8 mouse cellular contexts compared by ENCODE assay signal in genomic region chr19:8820424-8820956, GRCm38 (mm10). TPM values are rescaled to one million over a fixed set of nuclear protein-coding genes. Genes with fewer than 3 reads are reported as not detected.
A peak's percentile ranks its signal among the peaks of the same experiment; 100 is the strongest.
DNase-seq lines count a peak whose midpoint lies in the region; ATAC-seq and TF ChIP-seq lines count a peak whose summit lies in the region.

No protein-coding gene starts in this region.

- H3K4me1 ChIP-seq in heart, adult 2 months (ENCODE audit: control insufficient read depth, insufficient read depth, low read length) = peaks cover 7% of the 10 kb centered on the region
- peaks cover 7% of the 10 kb centered on the region for H3K4me1 ChIP-seq in testis, adult 2 months (ENCODE audit: control insufficient read depth, insufficient read depth, low read length)
- H3K4me1 ChIP-seq in intestine, embryonic 16.5 days (ENCODE audit: control insufficient read depth, insufficient read depth, low read length) = peaks cover 21% of the 10 kb centered on the region
- peaks cover 19% of the 10 kb centered on the region for H3K4me1 ChIP-seq in midbrain, postnatal 0 days (ENCODE audit: insufficient read depth, low read length)

- peaks cover 27% of the 10 kb centered on the region for H3K36me3 ChIP-seq in heart, adult 2 months (ENCODE audit: control insufficient read depth, insufficient read depth, low read length)
- peaks cover 9% of the 10 kb centered on the region for H3K36me3 ChIP-seq in testis, adult 2 months (ENCODE audit: control insufficient read depth, insufficient read depth, low read length)
- peaks cover 13% of the 10 kb centered on the region for H3K36me3 ChIP-seq in intestine, embryonic 16.5 days (ENCODE audit: control insufficient read depth, insufficient read depth, low read length)
- peaks cover 20% of the 10 kb centered on the region for H3K36me3 ChIP-seq in midbrain, postnatal 0 days (ENCODE audit: insufficient read depth, low read length)

- intact Hi-C loops in heart, adult 2 months (cut with DNase I) = loop anchor here (5.0 kb wide), 1 partner anchor 77 kb away; the partner anchor contains the start of gene Ganab

- TF ChIP-seq POLR2A in heart, adult 2 months (IDR thresholded peaks at IDR 0.05; ENCODE audit: insufficient read depth, low read depth, low read length) = no peak
- TF ChIP-seq POLR2A in testis, adult 2 months (IDR thresholded peaks at IDR 0.05; ENCODE audit: control insufficient read depth, low read depth, low read length) = no peak

- H3K27me3 ChIP-seq in heart, adult 2 months (ENCODE audit: control insufficient read depth, insufficient read depth, low read length) = no peaks in the 10 kb centered on the region
- no peaks in the 10 kb centered on the region for H3K27me3 ChIP-seq in testis, adult 2 months (ENCODE audit: control insufficient read depth, insufficient read depth, low read length)
- H3K27me3 ChIP-seq in intestine, embryonic 16.5 days (replicated peaks; ENCODE audit: control insufficient read depth, insufficient read depth, low read length) = no peaks in the 10 kb centered on the region
- H3K27me3 ChIP-seq in midbrain, postnatal 0 days (ENCODE audit: insufficient read depth, low read length) = no peaks in the 10 kb centered on the region

- TF ChIP-seq CTCF in heart, adult 2 months (IDR thresholded peaks at IDR 0.05) = no peak
- TF ChIP-seq CTCF in testis, adult 2 months (IDR thresholded peaks at IDR 0.05; ENCODE audit: control insufficient read depth, insufficient read depth, insufficient replicate concordance, low read depth, low read length) = no peak
- TF ChIP-seq CTCF in midbrain, postnatal 0 days (IDR thresholded peaks at IDR 0.05) = no peak

- WGBS in heart, adult 2 months = under 1% methylated on average over 46 of the region's 48 CpGs
- under 1% methylated on average over 48 of the region's 48 CpGs for WGBS in intestine, embryonic 16.5 days
- WGBS in midbrain, postnatal 0 days = under 1% methylated on average over 41 of the region's 48 CpGs

- H3K4me3 ChIP-seq in heart, adult 2 months = peak overlapping the region; percentile 86
- H3K4me3 ChIP-seq in testis, adult 2 months (ENCODE audit: control insufficient read depth, low read depth, low read length) = peak overlapping the region; percentile 90
- peak overlapping the region; percentile 100 for H3K4me3 ChIP-seq in intestine, embryonic 16.5 days (ENCODE audit: low read length)
- H3K4me3 ChIP-seq in midbrain, postnatal 0 days (ENCODE audit: low read depth, low read length) = peak overlapping the region; percentile 97

- no peak for TF ChIP-seq EP300 in heart, adult 2 months (IDR thresholded peaks at IDR 0.05; ENCODE audit: insufficient read depth, low read depth, low read length)

- H3K79me2 ChIP-seq in heart, adult 2 months (replicated peaks; ENCODE audit: control insufficient read depth, insufficient read depth, low read length) = peaks cover 1% of the 10 kb centered on the region; the same call in 1 of the 2 replicates

- H3K4me2 ChIP-seq in intestine, embryonic 16.5 days (ENCODE audit: low read depth, low read length) = peak overlapping the region; percentile 87
- peak overlapping the region; percentile 89 for H3K4me2 ChIP-seq in midbrain, postnatal 0 days (ENCODE audit: low read depth, low read length, poor library complexity, severe bottlenecking)

- peak overlapping the region; percentile 93 for H3K9ac ChIP-seq in heart, adult 2 months (ENCODE audit: low read depth, low read length)
- H3K9ac ChIP-seq in intestine, embryonic 16.5 days (ENCODE audit: low read depth, low read length) = peak overlapping the region; percentile 97
- peak overlapping the region; percentile 98 for H3K9ac ChIP-seq in midbrain, postnatal 0 days (replicated peaks; ENCODE audit: low read length, poor library complexity, severe bottlenecking)

- peak; percentile 27 for ATAC-seq in intestine, embryonic 16.5 days
- ATAC-seq in midbrain, postnatal 0 days (ENCODE audit: low FRiP score) = no peak; the same call in 1 of the 2 replicates
- ATAC-seq in granulocyte monocyte progenitor cell, adult 5-6 weeks (replicated peaks; ENCODE audit: poor library complexity, severe bottlenecking) = no peak

- DNase-seq in heart, adult 2 months = no peak
- DNase-seq in heart, adult 11 months = no peak
- no peak for DNase-seq in testis, postnatal 14 days (ENCODE audit: low spot score)
- DNase-seq in midbrain, postnatal 0 days (ENCODE audit: low spot score) = no peak
- no peak for DNase-seq in adrenal gland, postnatal 25 days

- H3K9me3 ChIP-seq in intestine, embryonic 16.5 days (ENCODE audit: control insufficient read depth, low read length) = no peaks in the 10 kb centered on the region
- no peaks in the 10 kb centered on the region for H3K9me3 ChIP-seq in midbrain, postnatal 0 days (ENCODE audit: low read length)

- H3K27ac ChIP-seq in heart, adult 2 months = peak overlapping the region; percentile 97
- peak overlapping the region; percentile 96 for H3K27ac ChIP-seq in testis, adult 2 months (ENCODE audit: control insufficient read depth, insufficient read depth, low read depth, low read length)
- peak overlapping the region; percentile 100 for H3K27ac ChIP-seq in intestine, embryonic 16.5 days (ENCODE audit: low read length)
- H3K27ac ChIP-seq in midbrain, postnatal 0 days (ENCODE audit: low read depth, low read length) = peak overlapping the region; percentile 98

RNA-seq across cellular contexts. Expression of gene Hnrnpul2, which starts 0.7 kb away (rescaled TPM):
- 10 to 100 TPM; 44.7 to 47.5 TPM for total RNA-seq in heart, adult 2 months (2021)
- polyA plus RNA-seq in heart, adult 2 months (2012; rRNA removed) = 12.4 and 23.2 TPM in 2 replicates
- 12.9 and 14.9 TPM in 2 replicates for polyA plus RNA-seq in testis, adult 2 months (2012; rRNA removed)
- 3.7 and 4.3 TPM in 2 replicates for polyA plus RNA-seq in intestine, embryonic 16.5 days (2015; fragmentation: Nextera tagmentation; extraction: Ambion mirVana)
- 25.9 and 36.2 TPM in 2 replicates for total RNA-seq in midbrain, postnatal 0 days (2014; rRNA removed)
- polyA plus RNA-seq in midbrain, postnatal 0 days (2015; fragmentation: Nextera tagmentation; extraction: Ambion mirVana) = 4.6 and 5.5 TPM in 2 replicates
- total RNA-seq in granulocyte monocyte progenitor cell, adult 5-6 weeks (2014; fragmentation: Nextera tagmentation) = 71.4 and 85.1 TPM in 2 replicates
- 82.8 and 88.5 TPM in 2 replicates for total RNA-seq in granulocyte monocyte progenitor cell, adult 5-6 weeks (2017)
- total RNA-seq in adrenal gland, postnatal 25 days (2021) = 72.0 and 83.0 TPM in 2 replicates

RNA-seq across cellular contexts. Expression of gene Ttc9c, which starts 1.4 kb away (rescaled TPM):
- 10 to 100 TPM; 14.1 TPM for total RNA-seq in heart, adult 2 months (2021)
- 9.5 and 17.8 TPM in 2 replicates for polyA plus RNA-seq in heart, adult 2 months (2012; rRNA removed)
- polyA plus RNA-seq in testis, adult 2 months (2012; rRNA removed) = 6.8 and 7.9 TPM in 2 replicates
- 36.0 and 44.0 TPM in 2 replicates for polyA plus RNA-seq in intestine, embryonic 16.5 days (2015; fragmentation: Nextera tagmentation; extraction: Ambion mirVana)
- total RNA-seq in midbrain, postnatal 0 days (2014; rRNA removed) = 63.0 and 63.8 TPM in 2 replicates
- 38.8 and 45.3 TPM in 2 replicates for polyA plus RNA-seq in midbrain, postnatal 0 days (2015; fragmentation: Nextera tagmentation; extraction: Ambion mirVana)
- 41.3 and 42.1 TPM in 2 replicates for total RNA-seq in granulocyte monocyte progenitor cell, adult 5-6 weeks (2014; fragmentation: Nextera tagmentation)
- total RNA-seq in granulocyte monocyte progenitor cell, adult 5-6 weeks (2017) = 62.8 and 65.0 TPM in 2 replicates
- 32.7 and 41.1 TPM in 2 replicates for total RNA-seq in adrenal gland, postnatal 25 days (2021)

RNA-seq across cellular contexts. Expression of gene AC129217.1, which starts 9.1 kb away (rescaled TPM):
- not detected for total RNA-seq in heart, adult 2 months (2021)
- polyA plus RNA-seq in heart, adult 2 months (2012; rRNA removed) = not detected in 2 replicates
- 0.64 and 1.9 TPM in 2 replicates for polyA plus RNA-seq in testis, adult 2 months (2012; rRNA removed)
- not detected in 2 replicates for polyA plus RNA-seq in intestine, embryonic 16.5 days (2015; fragmentation: Nextera tagmentation; extraction: Ambion mirVana)
- 5.6 and 12.7 TPM in 2 replicates for total RNA-seq in midbrain, postnatal 0 days (2014; rRNA removed)
- polyA plus RNA-seq in midbrain, postnatal 0 days (2015; fragmentation: Nextera tagmentation; extraction: Ambion mirVana) = not detected in 2 replicates
- not detected in 2 replicates for total RNA-seq in granulocyte monocyte progenitor cell, adult 5-6 weeks (2014; fragmentation: Nextera tagmentation)
- 34.1 TPM in 1 of 2 replicates, not detected in the other for total RNA-seq in granulocyte monocyte progenitor cell, adult 5-6 weeks (2017)
- 23.5 TPM in 1 of 2 replicates, not detected in the other for total RNA-seq in adrenal gland, postnatal 25 days (2021)

RNA-seq across cellular contexts. Expression of gene Bscl2, which starts 16.8 kb away (rescaled TPM):
- 10 to 100 TPM; 22.6 to 23.5 TPM for total RNA-seq in heart, adult 2 months (2021)
- polyA plus RNA-seq in heart, adult 2 months (2012; rRNA removed) = 52.3 and 67.7 TPM in 2 replicates
- 743 and 750 TPM in 2 replicates for polyA plus RNA-seq in testis, adult 2 months (2012; rRNA removed)
- polyA plus RNA-seq in intestine, embryonic 16.5 days (2015; fragmentation: Nextera tagmentation; extraction: Ambion mirVana) = 48.5 and 49.7 TPM in 2 replicates
- total RNA-seq in midbrain, postnatal 0 days (2014; rRNA removed) = 112 and 121 TPM in 2 replicates
- 101 and 108 TPM in 2 replicates for polyA plus RNA-seq in midbrain, postnatal 0 days (2015; fragmentation: Nextera tagmentation; extraction: Ambion mirVana)
- 61.8 and 89.4 TPM in 2 replicates for total RNA-seq in granulocyte monocyte progenitor cell, adult 5-6 weeks (2014; fragmentation: Nextera tagmentation)
- 33.9 and 34.6 TPM in 2 replicates for total RNA-seq in granulocyte monocyte progenitor cell, adult 5-6 weeks (2017)
- total RNA-seq in adrenal gland, postnatal 25 days (2021) = 139 and 169 TPM in 2 replicates

RNA-seq across cellular contexts. Expression of gene Zbtb3, which starts 18.1 kb away (rescaled TPM):
- 1 to 10 TPM; 1.4 to 1.5 TPM for total RNA-seq in heart, adult 2 months (2021)
- polyA plus RNA-seq in heart, adult 2 months (2012; rRNA removed) = 2.0 and 2.5 TPM in 2 replicates
- 40.5 and 44.2 TPM in 2 replicates for polyA plus RNA-seq in testis, adult 2 months (2012; rRNA removed)
- polyA plus RNA-seq in intestine, embryonic 16.5 days (2015; fragmentation: Nextera tagmentation; extraction: Ambion mirVana) = 3.6 and 4.1 TPM in 2 replicates
- 6.0 and 6.2 TPM in 2 replicates for total RNA-seq in midbrain, postnatal 0 days (2014; rRNA removed)
- polyA plus RNA-seq in midbrain, postnatal 0 days (2015; fragmentation: Nextera tagmentation; extraction: Ambion mirVana) = 3.2 and 4.5 TPM in 2 replicates
- 3.1 TPM in 2 replicates for total RNA-seq in granulocyte monocyte progenitor cell, adult 5-6 weeks (2014; fragmentation: Nextera tagmentation)
- 2.7 and 3.0 TPM in 2 replicates for total RNA-seq in granulocyte monocyte progenitor cell, adult 5-6 weeks (2017)
- total RNA-seq in adrenal gland, postnatal 25 days (2021) = 2.4 and 3.9 TPM in 2 replicates
